Mouse (Mus musculus) small intestine, adult 2 months (tissue): ENCODE results near the gene Rab31.

Source experiments
- CTCF ChIP-seq: fragments of 200-500 bp; IDR thresholded peaks from 2 replicates; pipeline ENCODE4 v1.5.1; 2012; ENCODE audit warnings: low read depth, mild to moderate bottlenecking, control low read depth, inconsistent platforms, low read length, moderate library complexity, mixed read lengths; ENCODE audit not compliant: insufficient replicate concordance, insufficient read length; ENCODE audit errors: extremely low read depth
- POLR2A ChIP-seq: fragments of 200-500 bp; IDR thresholded peaks from 2 replicates; pipeline ENCODE4 v1.6.1; 2012; ENCODE audit warnings: low read depth, mild to moderate bottlenecking, control low read depth, inconsistent platforms, low read length, moderate library complexity

- no peak for TF ChIP-seq CTCF
- no peak for TF ChIP-seq POLR2A
Measured at GRCm38 (mm10) chr17:65742245-65742905, 30.2 kb downstream of the Rab31 start.
